Mouse (Mus musculus) right cerebral cortex, adult 2 months (tissue): ENCODE data around the gene Hoxa7.

Experiments
- DNase-seq, 2 experiments: peaks; one replicate each; pipeline ENCODE4 v3.0.0; 2021 to 2022; ENCODE audit warnings: low spot score in 2 of 2

Gene Hoxa7

GRCm38 (mm10) chr6:52226569-52227257 lies 5.1 kb upstream of the Hoxa7 start:
- no peak for DNase-seq

- DNase-seq, result no peak
These were observed 4.2 kb upstream of the Hoxa7 start for GRCm38 (mm10) chr6:52225612-52226568.

DNA sequence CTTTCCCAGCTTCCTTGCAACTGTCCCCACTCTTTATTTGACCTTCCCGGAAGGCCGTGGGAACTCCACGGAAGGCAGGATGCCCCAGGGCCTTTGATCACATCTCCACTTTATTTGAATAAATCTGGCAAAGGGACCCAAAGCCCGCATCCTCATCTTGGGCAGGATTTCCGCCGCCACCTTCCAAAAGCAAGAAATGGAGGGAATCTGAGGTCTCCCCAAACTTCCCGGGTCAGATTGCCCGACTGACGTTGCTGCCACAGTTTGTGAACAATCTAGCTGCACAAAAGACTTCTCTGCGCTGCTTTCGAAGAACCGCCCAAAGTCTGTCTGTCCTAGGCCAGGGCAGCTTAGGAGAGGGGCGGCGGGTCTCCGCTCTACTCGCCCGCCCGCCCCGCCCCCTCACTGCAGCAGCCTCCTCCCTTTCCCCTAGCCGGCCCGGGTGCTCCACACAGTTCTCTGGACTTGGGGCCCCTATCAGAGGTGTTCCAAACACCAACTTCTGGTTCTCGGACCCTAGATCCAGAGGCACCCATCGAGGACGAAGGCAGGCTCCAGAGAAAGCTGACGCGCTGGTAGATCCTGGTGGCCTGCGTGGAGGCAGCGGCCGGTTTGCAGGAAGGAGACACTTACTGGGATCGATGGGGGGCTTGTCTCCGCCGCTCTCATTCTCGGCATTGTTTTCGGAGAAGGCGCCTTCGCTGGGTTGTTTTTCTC lies 3.4 kb upstream of the Hoxa7 start:
- DNase-seq, result no peak

DNA sequence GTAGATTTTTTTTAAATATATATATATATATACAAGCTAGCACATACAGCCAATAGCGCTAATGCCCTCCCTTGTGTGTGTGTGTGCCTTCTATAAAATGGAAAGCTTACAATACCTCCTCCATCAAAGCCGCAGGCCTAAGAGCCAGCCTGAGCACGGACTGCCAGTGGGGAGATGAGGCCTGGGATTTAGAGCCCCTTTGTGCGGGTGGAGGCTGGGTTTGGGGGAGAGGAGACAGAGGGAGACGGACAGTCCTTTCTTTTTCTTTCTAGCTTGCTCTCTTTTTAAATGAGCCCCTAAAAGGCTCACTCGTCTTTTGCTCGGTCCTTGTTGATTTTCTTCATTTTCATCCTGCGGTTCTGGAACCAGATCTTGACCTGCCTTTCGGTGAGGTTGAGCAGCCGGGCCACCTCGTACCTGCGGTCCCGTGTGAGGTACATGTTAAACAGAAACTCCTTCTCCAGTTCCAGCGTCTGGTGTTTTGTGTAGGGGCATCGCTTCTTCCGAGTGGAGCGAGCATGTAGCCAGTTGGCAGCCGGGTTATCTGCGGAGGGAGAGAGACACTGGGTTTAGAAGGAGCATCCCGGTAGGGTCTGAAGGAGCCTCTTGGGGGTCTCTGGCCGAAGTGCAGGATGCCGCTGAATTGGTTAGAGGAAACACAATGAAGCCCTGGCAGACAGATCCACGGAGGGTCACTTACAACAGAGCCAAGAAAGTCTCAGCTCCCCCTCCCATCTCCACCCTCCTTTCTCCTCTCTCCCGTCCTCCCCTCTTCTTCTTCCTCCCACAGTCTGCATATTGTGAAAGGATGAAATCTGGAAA lies 2.5 kb upstream of the Hoxa7 start:
- no peak for DNase-seq

DNA sequence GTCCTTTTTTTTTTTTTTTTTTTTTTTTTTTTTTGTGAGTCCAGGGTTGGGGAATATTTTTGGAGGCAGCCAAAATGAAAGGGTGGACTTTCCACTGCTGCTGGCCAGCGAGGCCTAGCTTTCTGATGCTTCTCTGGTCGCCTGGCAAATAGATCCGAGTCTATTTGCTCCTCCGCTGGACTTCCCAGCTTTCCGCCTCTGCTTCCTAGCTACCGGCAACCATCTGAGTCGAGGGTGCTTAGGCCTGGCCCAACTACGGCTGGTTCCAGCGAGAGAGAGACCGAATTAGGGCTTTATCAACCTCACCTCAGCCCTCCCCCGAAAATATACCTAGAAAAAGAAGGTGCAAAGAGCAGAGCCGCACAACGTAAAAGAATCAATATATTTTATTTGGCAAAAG lies 1.1 kb upstream of the Hoxa7 start:
- DNase-seq, result no peak

GRCm38 (mm10) chr6:52221993-52222685 lies 485 bp upstream of the Hoxa7 start:
- DNase-seq, result no peak

GRCm38 (mm10) chr6:52220865-52221310 lies 766 bp downstream of the Hoxa7 start:
- no peak for DNase-seq

- peak in 1 of 2 experiments; percentile 31 for DNase-seq
These were observed 1.4 kb downstream of the Hoxa7 start for GRCm38 (mm10) chr6:52220003-52220864.

- no peak for DNase-seq
These were observed 2.3 kb downstream of the Hoxa7 start for GRCm38 (mm10) chr6:52219234-52219942.

DNA sequence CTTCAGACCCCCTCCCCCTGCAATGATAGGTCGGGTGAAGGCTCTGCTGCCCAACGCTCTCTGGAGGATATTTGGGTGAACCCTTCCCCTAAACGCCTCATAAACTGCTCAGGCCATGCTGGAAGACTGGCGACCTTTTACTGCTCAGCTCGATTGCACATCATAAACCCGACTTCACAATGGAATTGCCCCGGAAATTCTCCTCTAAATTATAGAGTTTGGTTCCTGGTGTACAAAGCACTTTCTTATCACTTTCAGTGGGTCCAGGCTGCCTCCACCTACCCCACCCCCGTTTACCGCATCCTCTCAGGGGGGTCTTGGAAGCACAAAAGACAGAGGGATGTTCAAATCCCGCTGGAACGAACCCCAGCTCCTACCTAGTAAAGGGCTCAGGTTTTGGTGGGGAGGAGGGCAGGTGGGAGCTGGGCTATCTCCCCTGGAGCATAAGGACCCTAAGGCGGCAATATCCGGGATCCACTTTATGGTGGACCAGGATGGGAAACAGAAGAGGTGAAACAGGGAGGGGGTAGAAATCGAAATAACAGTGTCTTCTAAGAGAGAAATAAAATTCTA lies 2.9 kb downstream of the Hoxa7 start:
- DNase-seq, result no peak

GRCm38 (mm10) chr6:52217895-52218642 lies 3.6 kb downstream of the Hoxa7 start:
- no peak for DNase-seq

GRCm38 (mm10) chr6:52217459-52217768 lies 4.2 kb downstream of the Hoxa7 start:
- no peak for DNase-seq

GRCm38 (mm10) chr6:52216691-52217458 lies 4.8 kb downstream of the Hoxa7 start:
- no peak for DNase-seq

DNA sequence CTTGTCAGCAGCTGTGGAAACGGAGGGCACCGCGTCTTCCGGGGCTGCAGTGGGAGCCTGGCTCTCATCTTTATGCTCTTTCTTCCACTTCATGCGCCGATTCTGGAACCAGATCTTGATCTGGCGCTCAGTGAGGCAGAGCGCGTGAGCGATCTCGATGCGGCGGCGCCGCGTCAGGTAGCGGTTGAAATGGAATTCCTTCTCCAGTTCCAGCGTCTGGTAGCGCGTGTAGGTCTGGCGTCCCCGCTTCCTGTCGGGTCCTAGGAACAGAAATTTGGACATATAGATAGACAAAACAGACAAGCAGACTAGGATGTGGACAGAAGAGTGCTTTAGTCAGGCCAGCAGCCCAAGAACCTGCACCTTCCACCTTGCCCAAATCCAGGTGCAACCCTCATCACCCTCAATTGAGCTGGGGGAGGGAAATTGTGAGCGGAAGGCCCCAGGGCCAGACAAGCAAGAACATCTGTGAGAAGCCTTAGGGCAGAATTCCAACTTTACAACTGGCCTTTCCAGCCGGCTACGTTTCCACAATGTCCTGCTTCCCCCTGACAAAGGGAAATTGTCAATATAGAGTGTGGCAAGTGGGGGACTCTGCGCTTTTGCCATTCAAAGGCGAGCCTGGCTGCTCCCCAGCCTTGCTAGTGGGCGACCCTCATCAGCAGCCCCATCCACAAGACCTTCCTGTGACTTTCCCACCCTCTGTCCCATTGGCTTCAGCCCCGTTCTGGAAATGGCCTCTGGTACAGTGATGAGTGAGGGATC lies 5.7 kb downstream of the Hoxa7 start:
- peak in 1 of 2 experiments; percentile 4 for DNase-seq

- no peak for DNase-seq
These were observed 6.6 kb downstream of the Hoxa7 start for GRCm38 (mm10) chr6:52215070-52215469.

DNA sequence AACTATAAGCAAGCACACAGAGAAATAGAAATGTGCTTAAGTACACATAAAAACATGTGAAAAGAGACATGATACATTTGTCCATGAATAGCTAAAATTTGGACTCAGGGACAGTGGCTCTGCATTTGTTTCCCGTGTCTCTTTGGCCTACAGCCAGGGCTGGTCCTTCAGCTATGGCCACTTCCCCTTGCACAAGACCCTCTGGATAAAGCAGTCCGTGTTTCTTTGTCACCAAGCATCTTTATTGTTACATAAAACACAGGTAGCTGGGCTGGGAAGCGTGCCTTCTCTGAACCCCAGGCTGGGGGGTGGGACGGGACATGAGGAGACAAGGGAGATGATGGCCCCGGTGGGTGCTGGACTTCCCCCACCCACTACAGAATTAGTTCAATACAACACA lies 7.4 kb downstream of the Hoxa7 start:
- DNase-seq, result no peak
